Mouse (Mus musculus) ovary, adult 18-20 months (tissue): ENCODE results near the gene Timmdc1.
"Not testable (repeated sequence)": the region's sequence is repeated elsewhere in the genome, so short reads cannot be mapped to it uniquely, and the experiment has no call there.

Experiments
- DNase-seq: peaks from one replicate; pipeline ENCODE4 v3.0.0; 2022; ENCODE audit warnings: low spot score, mixed read lengths

Timmdc1 gene

DNA sequence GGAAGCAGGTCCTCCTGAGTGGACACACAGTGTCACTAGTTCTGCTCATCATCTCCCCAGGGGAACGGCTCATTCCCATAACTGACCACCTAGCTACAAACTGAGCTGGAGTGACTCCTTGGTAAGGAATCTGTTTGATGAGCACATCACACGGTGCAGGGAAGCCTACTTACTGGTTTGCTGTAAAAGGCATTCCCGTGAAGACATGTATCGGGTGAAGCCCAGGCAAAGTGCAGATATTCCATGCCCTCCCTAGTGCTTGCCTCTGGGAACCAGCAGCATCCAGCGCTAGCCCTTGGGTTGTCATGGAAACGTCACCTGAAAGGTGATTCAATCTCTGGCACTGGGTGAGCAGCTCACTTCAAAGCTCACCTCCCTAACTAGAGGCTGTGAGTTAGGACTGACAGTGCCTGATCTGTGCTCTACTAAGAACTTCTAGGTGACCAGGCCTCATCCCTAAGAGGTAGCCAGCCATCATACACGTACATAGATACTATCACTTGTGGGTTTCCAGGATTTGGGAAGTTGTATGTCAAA lies 25.8 kb downstream of the Timmdc1 start:
- no peak for DNase-seq

DNA sequence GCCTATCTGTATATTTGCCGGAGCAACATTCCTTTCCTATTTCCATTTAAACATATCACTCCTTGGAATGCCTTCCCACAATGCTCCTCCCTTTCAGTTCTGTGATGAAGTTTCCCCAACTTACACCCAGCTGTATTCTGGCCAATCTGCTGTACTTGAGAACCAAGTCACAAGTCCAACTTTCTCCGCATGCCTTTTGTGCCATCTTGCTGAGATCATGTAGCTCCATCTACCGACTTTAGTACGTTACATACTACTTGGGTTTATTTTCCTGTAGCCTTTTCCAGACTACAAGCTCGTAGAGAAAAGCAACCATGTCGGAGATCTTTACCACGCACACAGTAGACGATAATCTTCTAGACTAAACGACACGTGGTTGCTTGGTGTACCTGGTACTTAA lies 28.6 kb downstream of the Timmdc1 start:
- no peak for DNase-seq

DNA sequence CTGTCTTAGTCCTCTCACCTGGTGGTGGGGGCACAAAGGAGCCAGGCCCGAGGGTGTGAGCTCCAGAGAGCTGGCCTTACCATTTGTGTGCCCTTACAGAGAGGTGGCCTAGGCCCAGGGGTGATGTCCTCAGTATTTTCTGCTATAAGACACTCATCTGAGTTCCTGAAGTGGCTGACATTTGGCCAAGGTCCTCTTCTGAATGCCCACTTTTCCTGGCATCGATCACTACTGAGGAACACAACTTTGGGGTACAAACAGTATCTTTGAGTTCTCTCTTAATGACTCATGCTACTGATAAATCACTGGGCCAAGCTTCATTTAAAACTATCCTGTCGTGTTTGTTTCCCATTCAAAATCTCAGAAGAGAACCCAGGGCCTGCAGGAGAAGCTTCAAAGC lies 29.9 kb downstream of the Timmdc1 start:
- no peak for DNase-seq

DNA sequence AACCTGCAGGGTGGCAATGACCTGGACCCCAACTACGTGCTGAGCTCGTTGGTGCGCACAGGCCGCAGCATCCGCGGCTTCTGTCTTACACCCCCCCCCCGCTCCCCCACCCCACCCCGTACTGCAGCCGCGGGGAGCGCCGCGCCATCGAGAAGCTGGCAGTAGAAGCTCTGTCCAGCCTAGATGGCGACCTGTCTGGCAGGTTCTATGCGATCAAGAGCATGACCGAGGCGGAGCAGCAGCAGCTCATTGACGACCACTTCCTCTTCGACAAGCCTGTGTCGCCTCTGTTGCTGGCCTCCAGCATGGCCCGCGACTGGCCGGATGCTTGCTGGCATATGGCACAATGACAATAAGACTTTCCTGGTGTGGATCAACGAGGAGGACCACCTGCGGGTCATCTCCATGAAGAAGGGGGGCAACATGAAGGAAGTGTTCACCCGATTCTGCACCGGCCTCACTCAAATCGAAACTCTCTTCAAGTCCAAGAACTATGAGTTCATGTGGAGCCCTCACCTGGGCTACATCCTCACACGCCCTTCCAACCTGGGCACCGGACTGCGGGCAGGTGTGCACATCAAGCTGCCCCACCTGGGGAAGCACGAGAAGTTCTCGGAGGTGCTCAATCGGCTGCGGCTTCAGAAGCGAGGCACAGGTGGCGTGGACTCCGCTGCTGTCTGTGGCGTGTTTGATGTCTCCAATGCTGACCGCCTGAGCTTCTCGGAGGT lies 38.7 kb downstream of the Timmdc1 start:
- DNase-seq: no peak

DNA sequence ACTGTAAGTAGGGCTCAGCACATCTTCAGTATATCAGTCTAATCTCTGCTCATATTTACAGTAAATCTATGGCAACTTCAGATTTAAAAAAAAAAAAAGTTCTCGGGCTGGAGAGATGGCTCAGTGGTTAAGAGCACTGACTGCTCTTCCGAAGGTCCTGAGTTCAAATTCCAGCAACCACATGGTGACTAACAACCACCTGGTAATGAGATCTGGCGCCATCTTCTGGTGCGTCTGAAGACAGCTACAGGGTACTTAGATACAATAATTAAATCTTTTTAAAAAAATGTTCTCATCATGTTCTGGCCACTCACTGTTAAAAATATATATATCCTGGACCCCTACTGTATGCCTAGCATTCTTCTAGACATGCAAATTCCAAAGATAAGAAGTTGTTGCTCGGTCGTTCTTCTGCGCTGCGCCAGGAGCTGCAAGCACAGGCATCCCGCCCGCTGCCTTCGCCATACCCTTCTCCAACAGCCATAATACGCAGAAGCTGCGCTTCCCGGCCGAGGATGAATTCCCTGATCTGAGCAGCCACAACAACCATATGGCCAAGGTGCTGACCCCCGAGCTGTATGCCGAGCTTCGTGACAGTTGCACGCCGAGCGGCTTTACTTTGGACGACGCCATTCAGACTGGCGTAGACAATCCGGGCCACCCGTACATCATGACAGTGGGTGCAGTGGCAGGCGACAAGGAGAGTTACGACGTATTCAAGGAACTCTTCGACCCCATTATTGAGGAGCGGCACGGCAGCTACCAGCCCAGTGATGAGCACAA lies 39.5 kb downstream of the Timmdc1 start:
- no peak for DNase-seq

DNA sequence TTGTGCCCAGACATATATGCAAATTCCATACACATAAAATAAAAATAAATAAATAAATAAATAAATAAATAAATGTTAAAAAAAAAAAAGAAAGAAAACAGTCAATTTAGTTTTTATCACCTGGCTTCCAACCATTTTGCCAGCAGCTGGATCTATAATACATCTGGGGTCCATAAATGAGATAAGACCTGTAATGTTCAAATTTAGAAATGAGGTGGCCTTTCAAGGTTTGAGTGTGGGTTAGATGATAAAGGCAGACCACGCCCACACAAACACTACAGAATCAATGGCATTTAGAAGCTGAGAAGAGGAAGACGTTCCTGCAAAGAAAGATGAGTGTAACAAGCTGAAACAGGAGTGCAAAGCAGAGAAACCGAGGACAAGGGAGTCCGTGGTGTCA lies 41.1 kb downstream of the Timmdc1 start:
- DNase-seq: no peak

DNA sequence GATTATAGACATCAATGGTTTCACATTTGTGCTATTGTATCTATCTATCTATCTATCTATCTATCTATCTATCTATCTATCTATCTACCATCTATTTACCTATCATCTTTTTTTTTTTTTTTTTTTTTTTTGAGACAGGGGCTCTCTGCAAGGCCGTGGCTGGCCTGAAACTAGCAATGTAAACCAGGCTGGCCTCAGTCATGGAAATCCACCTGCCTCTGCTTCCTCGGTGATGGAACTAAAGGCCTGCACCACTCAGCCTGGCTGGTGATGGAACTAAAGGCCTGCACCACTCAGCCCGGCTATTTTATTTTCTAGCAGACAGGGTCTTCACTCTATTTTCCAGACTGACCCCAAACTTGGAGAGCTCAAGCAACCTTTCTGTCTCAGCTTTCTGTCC lies 44.2 kb downstream of the Timmdc1 start:
- DNase-seq: no peak

DNA sequence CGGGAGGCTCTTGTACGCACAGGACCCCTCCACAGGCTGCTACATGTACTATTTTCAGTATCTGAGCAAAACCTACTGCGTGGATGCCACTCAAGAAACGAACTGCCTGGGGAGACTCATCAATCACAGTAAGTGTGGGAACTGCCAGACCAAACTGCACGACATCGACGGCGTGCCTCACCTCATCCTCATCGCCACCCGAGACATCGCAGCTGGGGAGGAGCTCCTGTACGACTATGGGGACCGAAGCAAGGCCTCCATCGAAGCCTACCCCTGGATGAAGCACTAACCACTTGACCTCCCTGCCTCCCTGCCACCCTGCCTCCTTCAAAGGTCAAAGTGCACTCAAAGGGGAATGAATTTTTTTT lies 45.2 kb downstream of the Timmdc1 start:
- DNase-seq: not testable (repeated sequence)

DNA sequence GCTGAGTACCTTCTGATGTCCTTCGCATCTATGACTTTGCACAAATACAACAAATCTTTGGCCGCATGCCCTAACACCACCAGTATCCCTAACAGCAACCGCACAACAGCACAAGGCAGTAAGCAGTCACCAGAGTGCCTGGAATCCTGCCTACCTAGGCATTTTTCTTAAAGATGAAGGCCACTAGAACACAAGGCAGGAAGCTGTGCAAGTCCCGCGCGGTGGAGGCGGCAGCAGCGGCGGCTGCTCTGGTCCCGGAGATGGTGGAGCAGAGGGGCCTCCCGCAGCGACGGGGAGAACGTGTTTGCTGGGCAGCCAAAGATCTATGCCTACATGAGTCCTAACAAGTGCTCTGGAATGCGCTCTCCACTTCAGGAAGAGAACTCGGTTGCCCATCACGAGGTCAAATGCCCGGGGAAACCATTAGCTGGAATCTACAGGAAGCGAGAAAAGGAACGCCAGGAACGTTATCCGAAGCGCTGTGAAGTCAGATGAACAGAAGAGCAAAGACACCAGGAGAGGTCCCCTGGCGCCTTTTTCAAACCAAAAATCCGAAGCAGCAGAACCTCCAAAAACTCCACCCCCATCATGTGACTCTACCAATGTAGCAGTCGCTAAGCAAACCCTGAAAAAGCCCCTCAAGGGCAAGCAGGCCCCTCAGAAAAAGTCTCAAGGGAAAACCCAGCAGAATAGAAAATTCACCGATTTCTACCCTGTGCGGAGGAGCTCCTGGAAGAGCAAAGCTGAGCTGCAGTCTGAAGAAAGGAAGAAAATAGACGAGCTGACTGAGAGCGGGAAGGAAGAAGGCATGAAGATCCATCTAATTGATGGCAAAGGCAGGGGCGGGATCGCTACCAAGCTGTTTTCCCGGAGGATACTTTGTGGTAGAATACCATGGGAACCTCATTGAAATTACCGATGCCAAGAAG lies 45.9 kb downstream of the Timmdc1 start:
- DNase-seq: peak; percentile 36

DNA sequence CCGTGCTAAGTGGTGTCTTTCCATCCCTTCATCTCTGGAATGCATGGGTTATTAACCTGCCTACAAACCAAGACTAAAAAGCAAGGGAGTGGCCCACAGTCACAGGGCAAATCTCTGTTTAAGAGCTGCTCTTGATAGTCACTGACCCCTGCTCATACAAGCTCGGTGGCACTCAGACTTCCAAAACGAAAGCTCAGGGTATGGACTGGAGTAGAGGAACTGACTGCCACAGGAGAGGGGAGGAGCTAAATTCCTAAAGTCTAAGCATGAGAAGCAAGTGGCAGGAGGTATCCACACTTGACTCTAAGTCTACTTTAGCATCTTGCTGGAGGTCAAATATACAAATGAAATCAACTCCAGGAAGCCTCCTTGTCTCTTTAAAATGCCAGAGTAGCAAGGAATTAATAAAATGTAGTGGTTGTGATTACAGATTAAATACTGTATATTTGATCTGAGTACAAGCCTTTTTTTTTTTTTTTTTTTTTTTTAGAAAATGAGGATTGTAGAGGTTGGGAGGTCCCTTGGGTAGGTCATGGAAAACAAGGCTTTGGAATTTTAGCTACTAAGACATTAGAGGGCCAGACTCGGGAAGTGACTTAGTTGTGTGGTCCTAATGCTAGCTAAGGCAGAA lies 46.7 kb downstream of the Timmdc1 start:
- DNase-seq: no peak

DNA sequence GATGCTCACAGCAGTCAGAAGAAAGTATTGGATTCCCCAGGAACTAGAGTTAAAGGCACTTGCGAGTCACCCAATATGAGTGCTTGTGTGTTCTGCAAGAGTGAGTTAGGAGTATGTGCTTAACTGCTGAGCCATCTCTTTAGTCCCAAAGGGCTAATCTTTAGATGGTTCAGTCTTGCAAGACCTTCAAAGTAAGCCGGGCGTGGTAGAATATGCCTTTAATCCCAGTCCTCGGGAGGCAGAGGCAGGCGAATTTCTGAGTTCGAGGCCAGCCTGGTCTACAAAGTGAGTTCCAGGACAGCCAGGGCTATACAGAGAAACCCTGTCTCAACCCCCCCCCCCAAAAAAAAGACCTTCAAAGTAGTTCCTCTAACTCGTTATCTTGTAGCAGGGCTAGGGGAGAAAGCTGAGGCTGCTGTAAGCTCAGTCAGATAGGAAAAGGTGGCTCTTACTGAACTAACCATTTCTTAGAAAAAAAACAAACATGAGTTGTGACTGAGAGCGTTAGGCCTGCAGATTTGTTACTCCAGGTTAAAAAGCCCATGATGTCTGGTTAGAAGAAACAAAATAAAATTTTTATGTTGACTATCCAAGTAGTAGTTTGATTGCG lies 47.7 kb downstream of the Timmdc1 start:
- DNase-seq: no peak

DNA sequence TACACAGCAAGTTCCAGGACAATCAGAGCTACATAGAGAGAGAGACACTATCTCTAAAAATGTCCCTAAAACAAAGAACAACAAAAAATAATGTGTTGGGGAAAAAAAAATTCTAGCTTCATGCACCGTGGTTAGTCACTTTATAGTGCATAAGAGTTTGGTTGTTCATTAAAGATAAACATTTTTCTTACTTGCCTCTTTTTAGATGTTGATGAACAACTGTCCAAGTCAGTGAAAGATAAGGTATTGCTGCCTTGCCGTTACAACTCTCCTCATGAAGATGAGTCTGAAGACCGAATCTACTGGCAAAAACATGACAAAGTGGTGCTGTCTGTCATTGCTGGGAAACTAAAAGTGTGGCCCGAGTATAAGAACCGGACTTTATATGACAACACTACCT lies 48.8 kb downstream of the Timmdc1 start:
- no peak for DNase-seq

DNA sequence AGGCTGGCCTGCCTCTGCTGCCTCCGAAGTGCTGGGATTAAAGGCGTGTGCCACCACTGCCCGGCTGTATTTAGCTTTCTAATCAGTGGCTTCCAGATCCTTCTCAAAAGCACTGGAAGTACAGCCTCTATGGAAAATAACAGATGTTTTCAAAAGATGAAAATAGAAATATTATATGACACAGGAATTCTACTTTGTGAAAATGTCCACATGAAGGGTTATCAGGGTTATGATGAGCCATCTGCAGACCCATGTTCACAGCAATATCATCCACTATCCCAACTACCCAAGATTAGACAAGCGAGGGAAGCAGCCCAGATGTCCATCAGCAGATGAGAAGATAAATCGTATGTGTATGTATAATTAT lies 50.0 kb downstream of the Timmdc1 start:
- no peak for DNase-seq

DNA sequence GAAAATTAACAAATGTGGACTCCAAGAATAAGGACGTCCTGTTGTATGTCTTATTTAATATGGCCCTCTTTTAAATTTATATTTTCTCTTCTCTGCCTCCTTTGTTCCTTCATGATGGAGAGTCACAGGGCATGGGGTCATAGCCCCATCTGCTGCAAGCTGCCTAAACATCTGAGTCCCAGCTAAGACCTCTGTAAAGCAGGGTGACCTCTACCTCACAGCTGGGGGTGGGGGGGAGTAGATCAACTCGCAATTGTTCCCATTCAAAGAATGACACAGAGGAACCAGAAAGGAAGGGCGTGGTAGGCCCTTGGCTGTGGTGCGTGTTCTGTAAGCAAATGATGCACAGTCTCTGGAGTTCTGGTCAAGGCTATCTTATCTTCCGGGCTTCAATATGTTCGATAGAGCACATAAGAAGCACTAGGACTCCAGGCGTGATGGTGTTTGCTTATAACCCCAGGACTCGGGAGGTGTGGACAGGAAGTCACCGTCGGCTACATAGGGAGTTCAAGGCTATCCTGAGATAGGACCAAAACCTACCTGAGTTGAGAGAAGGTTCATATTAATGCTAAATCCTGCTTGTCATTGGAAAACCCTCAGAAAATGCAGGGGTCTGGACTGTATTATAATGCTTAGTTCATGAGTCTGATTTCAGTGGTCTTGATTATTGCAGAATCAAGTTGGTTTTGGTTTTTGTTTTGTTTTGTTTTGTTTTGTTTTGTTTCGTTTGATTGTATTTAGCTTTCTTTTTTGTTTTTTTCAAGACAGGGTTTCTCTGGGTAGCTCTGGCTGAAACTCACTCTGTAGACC lies 50.6 kb downstream of the Timmdc1 start:
- DNase-seq: no peak

DNA sequence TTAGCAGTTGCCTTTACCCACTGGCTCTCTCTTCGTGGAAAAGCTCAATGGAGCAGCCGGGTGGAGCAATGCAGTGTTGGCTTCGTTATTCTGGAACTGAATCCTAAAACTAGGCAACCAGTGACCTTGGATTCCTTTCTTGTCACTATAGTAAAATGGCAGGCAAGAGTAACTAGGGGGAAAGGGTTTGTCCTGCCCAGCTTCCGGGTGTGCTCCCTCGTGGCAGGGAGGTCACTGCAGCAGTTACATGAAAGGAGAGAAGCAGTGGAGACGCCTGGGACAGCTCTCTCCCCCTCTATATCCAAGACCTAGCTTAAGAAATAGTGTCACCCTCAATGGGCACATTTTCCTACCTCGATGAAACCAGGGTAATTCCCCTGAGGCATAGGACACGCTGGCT lies 53.0 kb downstream of the Timmdc1 start:
- no peak for DNase-seq

DNA sequence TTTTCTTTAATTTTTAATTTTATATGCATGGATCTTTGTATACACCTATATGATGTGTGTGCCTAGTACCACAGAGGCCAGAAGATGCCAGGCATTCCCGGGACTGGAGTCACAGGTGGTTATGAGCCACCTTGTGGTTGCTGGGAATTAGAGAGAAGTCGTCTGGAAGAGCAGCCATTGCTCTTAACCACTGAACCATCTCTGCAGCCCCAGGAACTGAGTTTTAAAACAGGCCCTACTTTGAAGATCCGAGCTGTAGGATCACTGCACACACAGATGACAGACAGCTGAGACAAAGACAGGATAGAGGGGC lies 53.8 kb downstream of the Timmdc1 start:
- no peak for DNase-seq

DNA sequence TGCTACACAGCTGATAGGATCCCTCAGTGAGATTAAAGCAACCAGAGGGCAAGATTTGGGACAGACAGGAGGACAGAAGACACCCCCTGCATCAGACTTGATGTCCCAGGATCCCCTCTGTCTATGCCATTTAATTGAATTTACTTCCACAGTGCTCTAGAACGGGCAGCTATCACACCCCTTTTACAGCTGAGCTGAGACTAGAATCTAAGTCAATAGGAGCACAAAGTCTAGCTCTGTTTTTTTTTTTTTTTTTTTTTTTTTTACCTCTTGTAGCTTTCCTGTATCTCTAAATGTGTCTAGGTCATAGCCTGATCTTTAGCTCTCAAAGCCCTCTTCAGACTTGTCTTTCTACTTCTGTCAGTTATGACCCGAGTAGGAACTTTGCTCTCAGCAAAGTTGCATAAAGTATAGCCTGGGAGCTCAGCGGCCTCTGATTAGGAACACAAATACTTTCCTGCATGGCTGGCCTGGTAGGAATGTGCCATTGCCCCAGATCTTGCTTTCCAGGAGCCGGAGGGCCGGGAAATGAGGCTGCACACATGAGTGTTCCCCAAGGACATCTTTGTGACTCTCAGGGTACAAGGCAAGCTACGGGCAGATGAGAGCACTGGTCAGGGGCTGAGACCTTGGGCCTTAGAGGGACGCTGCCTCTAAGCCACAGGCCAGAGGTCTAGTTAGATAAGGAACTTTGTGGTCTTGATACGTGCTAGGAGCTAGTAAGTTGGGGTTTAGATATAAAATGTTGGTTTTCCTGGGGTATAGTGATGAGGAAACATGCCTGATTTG lies 54.4 kb downstream of the Timmdc1 start:
- peak; percentile 19 for DNase-seq

DNA sequence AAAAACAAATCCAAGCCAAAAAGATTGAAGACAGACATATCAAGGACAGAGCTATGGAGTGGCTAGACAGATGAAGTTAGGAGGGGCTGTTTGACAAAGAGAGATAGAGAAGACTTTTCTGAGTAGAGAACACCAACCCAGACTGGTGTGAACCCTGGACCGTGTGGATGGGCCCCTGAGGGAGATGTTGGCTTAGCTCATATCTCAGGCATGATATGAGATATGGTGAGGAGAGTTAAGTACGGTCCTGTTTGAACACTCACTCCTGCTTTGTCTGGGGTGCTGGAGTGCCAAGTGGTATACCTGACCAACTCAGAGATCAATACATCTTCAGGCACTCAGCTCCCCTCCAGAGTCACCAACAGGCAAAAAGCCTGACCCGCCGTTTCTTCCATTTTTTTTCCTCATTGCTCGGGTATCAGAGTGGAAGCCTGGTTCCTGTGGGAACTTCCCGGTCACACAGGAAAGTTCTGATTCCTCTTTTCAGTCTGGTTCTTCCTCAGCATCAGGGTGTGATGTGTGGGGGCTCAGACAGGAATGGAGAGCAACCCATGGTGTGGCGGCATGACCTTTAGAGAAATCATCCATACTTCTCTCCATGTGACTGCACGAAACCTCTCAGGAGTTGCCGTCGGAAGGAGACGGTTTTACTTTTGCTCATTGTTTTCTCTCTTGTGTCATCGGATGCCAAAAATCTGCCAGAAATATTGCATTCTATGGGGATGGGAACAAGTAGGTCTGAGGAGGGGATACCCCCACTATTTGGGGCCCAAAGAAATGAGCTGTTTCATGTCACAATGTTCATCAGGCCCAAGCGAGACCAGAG lies 55.2 kb downstream of the Timmdc1 start:
- no peak for DNase-seq

DNA sequence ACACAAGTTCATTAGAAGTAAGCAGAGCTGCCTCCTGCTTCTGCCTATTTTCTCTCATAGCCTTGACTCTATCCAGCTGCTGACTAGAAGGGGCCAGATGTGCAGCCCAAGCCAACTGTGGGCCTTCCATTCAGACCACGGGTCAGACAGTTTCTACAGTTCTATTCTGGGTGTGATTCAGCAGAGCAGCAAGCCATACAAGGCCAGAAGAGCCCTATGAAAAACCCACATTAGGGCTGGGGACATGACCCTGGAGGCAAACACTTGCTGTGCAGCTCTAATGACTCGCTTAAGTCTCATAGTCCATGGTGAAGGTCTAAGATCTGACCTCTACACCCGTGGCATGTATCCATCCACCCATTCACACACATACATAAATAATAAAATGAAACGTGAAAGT lies 56.4 kb downstream of the Timmdc1 start:
- no peak for DNase-seq
